Mouse (Mus musculus) CD4-positive naive resting alpha-beta T cell, adult 76 days (primary cell): ENCODE results near the gene Jmjd4. TPM values are rescaled to one million over a fixed set of nuclear protein-coding genes. Genes with fewer than 3 reads are reported as not detected.

Experiments
- total RNA-seq: library from RNA; stranded (reverse); gene quantifications from one replicate; pipeline ENCODE4 v1.2.4, GENCODE M21; 2023

Gene Jmjd4
- total RNA-seq, result 9.6 TPM

DNA sequence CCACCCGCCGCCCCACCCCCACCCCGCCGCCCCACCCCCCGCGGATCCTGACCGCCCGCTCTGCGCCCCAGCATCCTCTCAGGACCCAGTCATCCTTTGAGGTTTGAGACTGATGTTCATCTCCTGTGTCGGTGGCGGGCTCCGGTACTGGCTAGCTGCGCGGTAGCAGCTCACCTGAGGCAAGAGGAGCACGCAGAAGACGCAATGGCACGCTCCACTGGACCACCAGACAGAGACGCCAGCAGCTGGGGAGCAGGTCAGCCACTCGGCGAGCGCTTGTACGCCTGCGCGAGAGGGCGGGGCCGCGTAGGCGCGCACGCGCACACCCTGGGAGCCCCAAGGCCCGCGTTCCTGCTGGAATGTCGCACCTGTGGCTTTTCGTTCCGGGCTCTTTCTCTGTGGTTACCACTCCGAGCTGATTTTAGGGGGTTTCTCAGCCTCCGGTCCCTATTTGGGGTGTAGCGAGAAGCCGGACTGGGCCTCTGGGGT lies at the start of gene Jmjd4:
TSS of gene Jmjd4 (plus strand) at position 305 of the 489 bp plus-strand sequence.

GRCm38 (mm10) chr11:59451086-59451485 lies 1.2 kb downstream of the Jmjd4 start, which contains the start of gene Snap47:
Snap47 (minus strand) TSS chr11:59451186.

DNA sequence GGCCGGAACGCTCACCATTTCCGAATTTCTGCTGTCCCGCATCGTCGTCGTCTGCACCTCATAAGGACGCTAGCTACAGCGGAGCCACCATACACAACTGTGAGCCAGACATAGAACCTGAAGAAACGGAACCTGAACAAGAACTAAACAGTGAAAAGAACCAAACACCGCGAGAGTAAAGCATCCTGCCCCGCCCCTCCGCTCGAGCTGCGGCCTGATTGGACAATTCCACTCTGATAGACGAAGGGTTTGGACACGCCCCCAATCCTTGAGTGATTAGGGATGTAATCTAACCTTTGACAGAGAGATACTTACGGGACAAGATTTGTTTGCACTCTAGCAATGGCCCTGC lies 22.5 kb downstream of the Jmjd4 start, which contains the start of gene Zfp867:
TSS of gene Zfp867 (minus strand) at position 149 of the 352 bp plus-strand sequence.

Other genes starting within 250 kb of the Jmjd4 start
- 14.7 TPM for gene Mrpl55, start 247.6 kb upstream of the Jmjd4 start, total RNA-seq
- gene 2310033P09Rik, start 241.7 kb upstream of the Jmjd4 start, total RNA-seq, result 24.3 TPM
- 228 TPM for gene Arf1, start 221.8 kb upstream of the Jmjd4 start, total RNA-seq
- not detected for gene Wnt3a, start 159.3 kb upstream of the Jmjd4 start, total RNA-seq
- not detected for gene Wnt9a, start 143.1 kb upstream of the Jmjd4 start, total RNA-seq
- gene Prss38, start 74.4 kb upstream of the Jmjd4 start, total RNA-seq, result not detected
- 19.1 TPM for gene Snap47, start 1.1 kb downstream of the Jmjd4 start, total RNA-seq
- gene Zfp867, start 22.4 kb downstream of the Jmjd4 start, total RNA-seq, result 3.0 TPM
- 22.6 TPM for gene Zkscan17, start 76.7 kb downstream of the Jmjd4 start, total RNA-seq
- 3.3 TPM for gene Nlrp3, start 91.5 kb downstream of the Jmjd4 start, total RNA-seq
- gene Olfr222, start 126.2 kb downstream of the Jmjd4 start, total RNA-seq, result not detected
- gene Olfr223, start 143.2 kb downstream of the Jmjd4 start, total RNA-seq, result not detected
- gene Mprip, start 211.3 kb downstream of the Jmjd4 start, total RNA-seq, result 81.0 TPM